Mouse (Mus musculus): ENCODE data around the gene Slco6c1. TPM values are rescaled to one million over a fixed set of nuclear protein-coding genes. Genes with fewer than 3 reads are reported as not detected.

Slco6c1 gene
- not detected in 2 replicates for polyA plus RNA-seq (2015; fragmentation: Nextera tagmentation; extraction: Ambion mirVana)

- ATAC-seq: no peak
- Histone ChIP-seq H3K9me3 (replicated peaks; ENCODE audit: control insufficient read depth, low read length, poor library complexity, severe bottlenecking) (no peaks in the 10 kb centered on the region), H3K4me3 (ENCODE audit: low read depth, low read length) (no peak within 1 kb of the TSS), H3K4me2 (ENCODE audit: low read length) (no peak within 1 kb of the TSS), H3K27ac (ENCODE audit: low read length) (no peak within 1 kb of the TSS), H3K36me3 (ENCODE audit: control insufficient read depth, insufficient read depth, low read length) (no peaks in the 10 kb centered on the region), H3K4me1 (ENCODE audit: control insufficient read depth, insufficient read depth, low read length) (no peaks in the 10 kb centered on the region), H3K27me3 (ENCODE audit: control insufficient read depth, insufficient read depth, low read depth, low read length) (no peaks in the 10 kb centered on the region), H3K9ac (ENCODE audit: low read depth, low read length) (no peak within 1 kb of the TSS)
- WGBS: 94% methylated on average over 6 of the region's 6 CpGs
Observed at GRCm38 (mm10) chr1:97128201-97128600, at the start of gene Slco6c1. Gene Slco6c1, minus strand, starts transcription at chr1:97128301.

GRCm38 (mm10) chr1:97038982-97039381, 89.1 kb downstream of the Slco6c1 start:
- Histone ChIP-seq H3K4me3 (ENCODE audit: low read depth, low read length) (no peak overlapping the region), H3K27ac (ENCODE audit: low read length) (no peak overlapping the region), H3K9ac (ENCODE audit: low read depth, low read length) (no peak overlapping the region), H3K36me3 (ENCODE audit: control insufficient read depth, insufficient read depth, low read length) (no peaks in the 10 kb centered on the region), H3K4me2 (ENCODE audit: low read length) (no peak overlapping the region), H3K9me3 (replicated peaks; ENCODE audit: control insufficient read depth, low read length, poor library complexity, severe bottlenecking) (no peaks in the 10 kb centered on the region), H3K4me1 (ENCODE audit: control insufficient read depth, insufficient read depth, low read length) (no peaks in the 10 kb centered on the region), H3K27me3 (ENCODE audit: control insufficient read depth, insufficient read depth, low read depth, low read length) (no peaks in the 10 kb centered on the region)
- no peak for ATAC-seq
- 55% methylated on average over 1 of the region's 1 CpGs for WGBS

GRCm38 (mm10) chr1:97038548-97038947, 89.6 kb downstream of the Slco6c1 start:
- no peaks in the 10 kb centered on the region for H3K27me3 ChIP-seq (ENCODE audit: control insufficient read depth, insufficient read depth, low read depth, low read length)
- H3K4me2 ChIP-seq (ENCODE audit: low read length): no peak overlapping the region
- H3K36me3 ChIP-seq (ENCODE audit: control insufficient read depth, insufficient read depth, low read length): no peaks in the 10 kb centered on the region
- H3K4me3 ChIP-seq (ENCODE audit: low read depth, low read length): no peak overlapping the region
- no peaks in the 10 kb centered on the region for H3K9me3 ChIP-seq (replicated peaks; ENCODE audit: control insufficient read depth, low read length, poor library complexity, severe bottlenecking)
- H3K27ac ChIP-seq (ENCODE audit: low read length): no peak overlapping the region
- WGBS: 13% methylated on average over 2 of the region's 2 CpGs
- no peak for ATAC-seq
- H3K4me1 ChIP-seq (ENCODE audit: control insufficient read depth, insufficient read depth, low read length): no peaks in the 10 kb centered on the region
- no peak overlapping the region for H3K9ac ChIP-seq (ENCODE audit: low read depth, low read length)

- Histone ChIP-seq H3K36me3 (ENCODE audit: control insufficient read depth, insufficient read depth, low read length) (no peaks in the 10 kb centered on the region), H3K4me2 (ENCODE audit: low read length) (no peak overlapping the region), H3K4me3 (ENCODE audit: low read depth, low read length) (no peak overlapping the region), H3K4me1 (ENCODE audit: control insufficient read depth, insufficient read depth, low read length) (no peaks in the 10 kb centered on the region), H3K9ac (ENCODE audit: low read depth, low read length) (no peak overlapping the region), H3K9me3 (replicated peaks; ENCODE audit: control insufficient read depth, low read length, poor library complexity, severe bottlenecking) (no peaks in the 10 kb centered on the region), H3K27me3 (ENCODE audit: control insufficient read depth, insufficient read depth, low read depth, low read length) (no peaks in the 10 kb centered on the region), H3K27ac (ENCODE audit: low read length) (no peak overlapping the region)
- no peak for ATAC-seq
- 71% methylated on average over 2 of the region's 2 CpGs for WGBS
Observed at GRCm38 (mm10) chr1:97037955-97038354, 90.1 kb downstream of the Slco6c1 start.

- Histone ChIP-seq H3K4me1 (ENCODE audit: control insufficient read depth, insufficient read depth, low read length) (no peaks in the 10 kb centered on the region), H3K36me3 (ENCODE audit: control insufficient read depth, insufficient read depth, low read length) (no peaks in the 10 kb centered on the region), H3K4me3 (ENCODE audit: low read depth, low read length) (no peak overlapping the region), H3K27me3 (ENCODE audit: control insufficient read depth, insufficient read depth, low read depth, low read length) (no peaks in the 10 kb centered on the region), H3K27ac (ENCODE audit: low read length) (no peak overlapping the region), H3K9me3 (replicated peaks; ENCODE audit: control insufficient read depth, low read length, poor library complexity, severe bottlenecking) (no peaks in the 10 kb centered on the region), H3K4me2 (ENCODE audit: low read length) (no peak overlapping the region), H3K9ac (ENCODE audit: low read depth, low read length) (no peak overlapping the region)
- 91% methylated on average over 2 of the region's 2 CpGs for WGBS
- ATAC-seq: no peak
Observed at GRCm38 (mm10) chr1:97021388-97021787, 106.7 kb downstream of the Slco6c1 start.

DNA sequence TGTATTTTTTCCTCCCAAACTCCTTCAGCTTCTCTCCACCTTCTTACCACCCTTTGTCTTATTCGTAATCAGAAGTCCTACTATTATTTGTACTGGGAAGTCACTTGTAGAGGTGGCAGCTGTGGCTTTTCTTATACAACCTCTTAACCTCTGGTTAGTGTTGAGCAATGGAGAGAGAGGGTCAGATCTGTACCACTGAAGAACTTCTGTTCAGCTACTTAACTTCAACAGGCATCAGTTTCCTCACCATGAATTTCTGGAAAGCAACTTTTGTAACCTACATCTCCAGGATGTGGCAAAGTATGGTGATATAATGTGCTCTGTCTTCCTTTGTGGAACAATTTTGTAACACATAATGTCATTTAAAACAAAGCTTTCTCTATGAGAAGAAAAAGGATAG, 108.7 kb downstream of the Slco6c1 start:
- Histone ChIP-seq H3K27me3 (ENCODE audit: control insufficient read depth, insufficient read depth, low read depth, low read length) (no peaks in the 10 kb centered on the region), H3K9me3 (replicated peaks; ENCODE audit: control insufficient read depth, low read length, poor library complexity, severe bottlenecking) (no peaks in the 10 kb centered on the region), H3K4me2 (ENCODE audit: low read length) (no peak overlapping the region), H3K9ac (ENCODE audit: low read depth, low read length) (no peak overlapping the region), H3K36me3 (ENCODE audit: control insufficient read depth, insufficient read depth, low read length) (no peaks in the 10 kb centered on the region), H3K27ac (ENCODE audit: low read length) (no peak overlapping the region), H3K4me1 (ENCODE audit: control insufficient read depth, insufficient read depth, low read length) (no peaks in the 10 kb centered on the region), H3K4me3 (ENCODE audit: low read depth, low read length) (no peak overlapping the region)
- WGBS: 58% methylated on average over 1 of the region's 1 CpGs
- no peak for ATAC-seq

GRCm38 (mm10) chr1:97018978-97019377, 109.1 kb downstream of the Slco6c1 start:
- Histone ChIP-seq H3K27me3 (ENCODE audit: control insufficient read depth, insufficient read depth, low read depth, low read length) (no peaks in the 10 kb centered on the region), H3K4me2 (ENCODE audit: low read length) (no peak overlapping the region), H3K36me3 (ENCODE audit: control insufficient read depth, insufficient read depth, low read length) (no peaks in the 10 kb centered on the region), H3K27ac (ENCODE audit: low read length) (no peak overlapping the region), H3K4me1 (ENCODE audit: control insufficient read depth, insufficient read depth, low read length) (no peaks in the 10 kb centered on the region), H3K4me3 (ENCODE audit: low read depth, low read length) (no peak overlapping the region), H3K9ac (ENCODE audit: low read depth, low read length) (no peak overlapping the region), H3K9me3 (replicated peaks; ENCODE audit: control insufficient read depth, low read length, poor library complexity, severe bottlenecking) (no peaks in the 10 kb centered on the region)
- ATAC-seq: no peak

All from midbrain, embryonic 16.5 days (tissue).